Mouse (Mus musculus): Measurements from ENCODE around the gene Pvalb.

Pvalb gene

GRCm38 (mm10) chr15:78206312-78206711, at the start of gene Pvalb:
Gene Pvalb (minus strand): TSS chr15:78206400.
- DNase-seq = no peak

- peak; percentile 26 for DNase-seq
Observed at GRCm38 (mm10) chr15:78254751-78255150, 48.6 kb upstream of the Pvalb start.

DNA sequence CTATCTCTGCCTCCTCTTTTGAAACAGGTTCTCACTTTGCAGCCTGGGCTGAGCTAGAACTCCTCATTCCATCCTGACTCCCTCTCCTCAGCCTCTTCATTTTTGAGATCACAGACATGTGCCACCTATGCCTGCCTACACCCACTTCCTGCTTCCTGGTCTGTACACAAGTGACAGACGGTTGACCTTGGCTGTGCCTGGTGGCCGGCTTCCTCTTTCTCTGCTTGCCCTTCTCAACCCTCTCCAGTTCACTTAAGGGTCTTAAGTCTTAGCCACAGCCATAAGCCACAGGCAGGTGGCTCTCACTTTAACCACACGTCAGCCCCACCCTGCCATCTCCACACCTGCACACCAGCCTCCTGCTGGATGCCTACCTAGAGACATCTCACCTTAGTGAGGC, 42.2 kb upstream of the Pvalb start:
- no peak for DNase-seq

- no peak for DNase-seq
Observed at GRCm38 (mm10) chr15:78247659-78248058, 41.5 kb upstream of the Pvalb start.

DNA sequence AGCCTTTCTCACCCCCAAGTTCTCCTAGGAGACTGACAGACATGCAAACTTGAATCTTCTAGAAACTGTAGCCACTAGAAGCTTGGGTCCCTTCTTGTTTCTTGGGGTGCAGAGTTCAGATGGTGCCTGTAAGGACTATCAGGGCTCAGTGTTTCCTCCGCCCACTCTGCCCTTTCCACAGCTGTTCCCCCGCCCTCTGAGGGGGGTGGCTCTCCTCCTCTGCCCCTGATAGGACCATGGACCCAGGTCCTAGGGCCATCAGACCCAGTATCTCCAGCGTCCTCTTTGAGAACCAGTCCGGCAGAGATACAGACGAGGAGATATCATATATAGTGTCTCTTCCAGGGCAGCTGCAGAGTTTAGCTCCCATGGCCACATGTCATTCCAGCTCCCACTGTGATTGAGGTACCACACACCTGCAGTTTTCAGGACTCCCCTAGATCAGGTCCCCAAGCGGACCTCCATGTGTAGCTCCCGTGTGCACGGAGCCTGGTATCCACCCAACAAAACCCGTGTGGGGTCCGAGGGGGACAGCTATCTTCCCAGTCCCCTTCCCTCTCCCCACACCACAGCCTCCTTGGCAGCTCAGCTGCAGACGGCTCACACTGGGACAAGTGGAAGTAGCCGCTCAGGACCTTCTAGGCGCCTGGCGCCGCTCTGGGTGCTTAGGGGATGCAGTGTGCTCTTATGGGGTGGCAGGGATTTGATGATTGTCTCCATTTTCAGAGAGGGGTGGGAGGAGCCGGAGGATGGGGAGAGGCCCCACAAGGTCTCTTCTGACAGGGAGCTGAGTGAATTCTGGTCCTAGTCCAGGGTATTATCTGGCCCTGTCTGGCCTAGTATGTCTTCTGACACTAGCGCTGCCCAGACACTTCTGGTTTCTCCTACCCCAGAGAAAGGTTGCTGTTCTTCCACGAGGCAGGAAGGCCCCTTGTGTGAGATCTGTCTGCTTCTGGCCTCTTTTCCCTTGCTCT, 40.2 kb upstream of the Pvalb start:
- no peak for DNase-seq

DNA sequence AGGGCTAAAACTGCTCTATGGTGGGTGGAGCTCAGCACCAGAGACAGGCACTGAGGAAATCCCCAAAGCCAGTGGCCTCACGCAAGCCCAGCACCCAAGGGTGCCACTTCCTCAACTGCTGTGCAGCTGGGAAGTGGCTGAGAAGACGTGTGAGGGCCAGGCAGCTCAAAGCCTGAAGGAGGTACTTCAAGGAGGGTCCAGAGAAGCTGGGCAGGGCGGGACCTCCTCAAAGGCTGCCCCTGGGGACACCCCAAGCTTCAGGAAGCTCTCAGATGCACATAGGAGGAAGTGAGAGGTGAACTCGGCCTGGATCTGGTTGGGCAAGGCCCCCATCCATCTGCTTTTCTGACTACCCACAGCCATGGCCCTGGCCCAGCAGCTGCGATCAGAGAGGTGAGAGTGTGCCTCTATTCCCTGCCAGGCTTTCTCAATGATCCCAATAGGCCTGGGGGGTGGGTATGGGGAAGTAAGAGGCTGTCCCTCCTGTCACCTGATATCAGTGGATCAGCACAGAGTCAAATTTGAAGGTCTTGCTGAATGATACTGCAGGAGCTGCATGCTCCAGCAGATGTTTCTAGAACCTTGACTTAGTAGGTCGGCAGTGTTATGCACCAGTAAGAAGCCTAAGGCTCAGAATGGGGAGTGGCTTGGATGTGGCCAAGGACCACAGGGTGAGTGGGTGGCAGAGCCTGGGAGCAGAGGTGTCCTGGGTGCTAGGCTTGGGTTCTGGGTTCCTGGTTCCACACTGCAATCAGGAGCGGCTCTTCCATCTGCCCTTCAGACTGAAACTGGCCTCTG, 38.7 kb upstream of the Pvalb start, which contains the start of gene Ncf4:
Ncf4 (plus strand) TSS at position 107 of the 798 bp plus-strand sequence.
- no peak for DNase-seq

DNA sequence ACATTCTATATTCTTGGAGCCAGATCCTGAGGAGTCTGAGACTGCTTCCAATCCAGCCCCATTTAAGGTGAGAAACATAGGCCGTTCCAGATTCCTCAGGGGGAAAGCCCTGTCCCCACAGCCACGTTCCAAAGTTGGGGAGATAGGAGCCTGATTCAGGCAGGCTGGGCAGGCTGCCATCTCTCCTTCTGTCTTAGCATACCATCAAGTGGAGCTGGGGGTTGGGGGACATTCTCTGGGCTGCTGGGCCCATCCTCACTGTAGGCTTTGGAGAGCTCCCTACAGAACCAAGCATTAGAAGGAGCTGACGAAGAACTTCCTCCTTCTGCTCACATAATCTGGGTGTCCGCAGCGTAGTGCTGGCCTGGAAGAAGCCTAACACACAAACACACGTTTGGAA, 37.6 kb upstream of the Pvalb start:
- DNase-seq = no peak

DNA sequence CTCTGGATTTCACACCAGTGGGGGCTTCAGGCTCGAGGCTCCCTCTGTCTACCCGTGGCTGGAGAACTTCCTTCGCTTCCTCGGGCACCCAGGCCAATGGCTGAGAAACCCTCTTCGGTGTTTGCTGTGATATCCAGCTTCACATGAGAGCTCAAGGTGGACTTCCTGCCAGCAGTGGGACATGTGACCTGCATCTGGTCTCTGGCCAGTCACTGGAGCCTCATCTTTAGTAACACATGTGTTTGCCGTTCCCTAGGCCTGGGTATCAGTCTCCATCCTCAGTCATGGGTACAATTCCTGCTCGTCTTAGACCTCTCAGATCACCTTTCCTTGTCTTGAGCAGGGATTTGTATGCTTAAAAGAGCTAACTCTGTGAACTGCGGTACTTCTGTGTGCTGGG, 36.9 kb upstream of the Pvalb start:
- no peak for DNase-seq

DNA sequence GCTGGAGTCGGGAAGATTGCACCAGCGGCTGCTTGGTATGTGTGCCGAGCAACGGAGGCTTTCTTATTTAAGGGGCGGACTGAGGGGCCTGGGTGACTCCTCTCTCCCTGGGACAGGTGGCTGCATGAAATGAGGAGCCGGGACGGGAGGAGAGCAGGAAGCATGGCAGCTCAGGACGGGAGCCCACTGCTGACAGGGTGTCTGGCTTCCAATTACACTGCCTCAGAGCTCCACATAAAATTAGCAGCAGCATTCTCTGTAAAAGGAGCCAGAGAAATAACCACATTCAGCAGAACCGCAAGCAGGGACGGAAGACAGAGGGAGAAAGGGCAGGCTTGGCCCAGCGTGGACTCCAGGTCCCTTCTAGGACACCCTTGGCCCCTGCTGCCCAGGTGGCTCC, 35.1 kb upstream of the Pvalb start:
- DNase-seq = no peak

- no peak for DNase-seq
Observed at GRCm38 (mm10) chr15:78239956-78240617, 33.9 kb upstream of the Pvalb start.

DNA sequence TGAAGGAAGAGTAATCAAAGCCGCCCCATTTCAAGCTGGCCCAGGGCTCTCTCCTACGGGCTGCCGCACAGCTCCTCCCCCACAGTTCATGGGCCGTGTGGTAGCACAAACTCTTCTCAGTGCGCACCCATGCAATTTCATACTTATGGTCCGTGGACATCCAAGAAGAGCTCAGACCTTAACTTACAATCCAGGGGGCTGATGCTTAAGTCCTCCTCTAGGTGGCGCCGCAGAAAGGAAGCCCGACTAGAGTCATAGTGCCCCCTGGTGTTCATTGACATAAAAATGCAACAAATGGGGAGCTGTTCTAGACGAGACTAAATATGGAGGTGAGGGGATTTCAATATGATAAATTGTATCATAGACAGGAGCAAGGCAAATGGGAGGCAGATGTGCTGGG, 33.3 kb upstream of the Pvalb start:
- DNase-seq = peak; percentile 58

DNA sequence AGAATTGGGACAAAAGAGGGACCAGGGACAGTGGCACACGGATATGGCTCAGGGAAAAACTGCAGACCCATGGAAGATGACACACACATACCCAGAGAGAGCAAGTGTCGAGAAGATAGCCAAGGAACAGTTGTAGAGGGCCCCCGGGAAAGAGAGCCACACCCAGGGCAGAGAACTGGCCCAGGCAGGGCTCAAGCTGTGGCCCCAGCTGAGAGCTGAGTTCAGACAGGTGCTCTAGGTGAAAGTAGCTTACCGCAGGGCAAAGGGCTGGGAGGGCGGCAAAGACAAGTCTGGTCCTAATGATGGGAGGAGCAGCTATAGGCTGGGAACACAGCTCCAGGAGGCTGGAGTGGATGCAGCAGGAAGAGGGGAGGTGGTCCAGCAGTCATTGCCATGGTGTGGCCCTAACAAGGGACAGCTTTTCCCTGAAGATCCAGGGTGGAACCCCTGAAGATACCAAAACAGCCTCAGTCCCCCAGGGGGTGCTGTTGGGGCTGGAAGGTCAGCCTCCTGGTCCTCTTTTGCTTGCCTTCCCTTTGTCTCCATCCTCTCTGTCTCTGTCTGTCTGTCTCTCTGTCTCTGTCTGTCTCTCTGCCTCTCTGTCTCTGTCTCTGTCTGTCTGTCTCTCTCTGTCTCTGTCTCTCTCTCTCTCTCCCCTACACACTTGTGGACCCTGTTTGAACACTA, 28.8 kb upstream of the Pvalb start:
- DNase-seq = no peak

GRCm38 (mm10) chr15:78231346-78232331, 25.4 kb upstream of the Pvalb start:
- no peak for DNase-seq

DNA sequence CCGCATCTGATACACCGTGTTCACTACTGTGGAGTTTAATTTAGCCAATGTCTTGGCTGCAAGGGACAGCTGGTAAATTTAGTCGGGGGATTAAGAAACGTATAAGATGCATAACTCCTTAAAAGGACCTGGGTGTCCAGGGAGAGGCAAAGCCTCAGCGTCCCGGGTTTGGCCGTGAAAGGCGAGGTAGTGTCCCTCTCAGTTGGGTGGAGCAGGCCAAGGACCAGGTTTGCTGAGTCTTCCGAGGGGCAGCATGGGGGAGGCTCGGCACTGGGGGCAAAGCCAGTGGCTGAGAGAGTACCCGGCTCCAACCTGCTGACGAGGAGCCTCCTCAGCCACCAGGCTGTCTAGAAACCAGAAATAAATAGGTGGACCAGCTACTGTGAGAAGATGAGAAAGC, 21.6 kb upstream of the Pvalb start:
- no peak for DNase-seq

GRCm38 (mm10) chr15:78215269-78215668, 9.1 kb upstream of the Pvalb start:
- no peak for DNase-seq

DNA sequence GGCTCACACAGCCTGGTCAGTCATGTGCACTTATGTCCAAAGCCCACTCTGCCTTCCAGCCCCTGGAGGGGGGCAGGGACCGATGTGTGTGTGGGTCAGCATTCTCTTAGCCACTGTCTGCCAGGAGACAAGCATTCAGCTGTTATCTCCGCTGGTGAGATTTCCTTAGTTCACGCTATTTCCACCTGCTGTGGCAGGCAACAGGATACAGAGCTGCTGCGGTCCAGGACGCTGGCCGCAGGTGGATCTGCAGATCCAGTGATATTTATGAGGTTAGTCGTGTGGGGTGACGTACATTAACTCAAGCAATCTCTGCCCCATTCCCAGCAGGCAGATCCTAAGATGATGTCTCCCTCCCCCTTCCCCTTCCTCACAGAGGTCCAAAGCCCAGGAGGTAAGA, 5.2 kb upstream of the Pvalb start:
- DNase-seq = no peak

- no peak for DNase-seq
Observed at GRCm38 (mm10) chr15:78210203-78210602, 4.0 kb upstream of the Pvalb start.

DNA sequence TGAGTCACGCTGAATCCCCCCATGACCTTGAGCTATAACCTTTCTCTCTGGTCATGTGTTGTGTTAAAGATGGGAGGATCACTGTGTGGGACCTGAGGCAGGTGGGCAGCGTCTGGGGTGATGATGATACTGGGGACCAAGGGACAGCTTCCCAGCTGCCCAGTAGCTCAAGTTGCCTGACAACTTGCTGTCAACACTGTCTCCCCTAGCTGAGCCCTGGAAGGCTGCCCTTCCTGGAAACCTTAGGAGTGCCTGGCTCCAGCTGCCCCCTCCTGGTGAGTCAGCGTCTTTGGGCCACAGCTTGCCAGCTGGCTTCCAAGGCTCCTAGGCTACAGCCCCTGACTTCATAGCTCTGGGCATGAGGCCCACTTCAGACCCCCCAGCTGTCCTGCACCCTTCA, 1.0 kb downstream of the Pvalb start:
- no peak for DNase-seq

DNA sequence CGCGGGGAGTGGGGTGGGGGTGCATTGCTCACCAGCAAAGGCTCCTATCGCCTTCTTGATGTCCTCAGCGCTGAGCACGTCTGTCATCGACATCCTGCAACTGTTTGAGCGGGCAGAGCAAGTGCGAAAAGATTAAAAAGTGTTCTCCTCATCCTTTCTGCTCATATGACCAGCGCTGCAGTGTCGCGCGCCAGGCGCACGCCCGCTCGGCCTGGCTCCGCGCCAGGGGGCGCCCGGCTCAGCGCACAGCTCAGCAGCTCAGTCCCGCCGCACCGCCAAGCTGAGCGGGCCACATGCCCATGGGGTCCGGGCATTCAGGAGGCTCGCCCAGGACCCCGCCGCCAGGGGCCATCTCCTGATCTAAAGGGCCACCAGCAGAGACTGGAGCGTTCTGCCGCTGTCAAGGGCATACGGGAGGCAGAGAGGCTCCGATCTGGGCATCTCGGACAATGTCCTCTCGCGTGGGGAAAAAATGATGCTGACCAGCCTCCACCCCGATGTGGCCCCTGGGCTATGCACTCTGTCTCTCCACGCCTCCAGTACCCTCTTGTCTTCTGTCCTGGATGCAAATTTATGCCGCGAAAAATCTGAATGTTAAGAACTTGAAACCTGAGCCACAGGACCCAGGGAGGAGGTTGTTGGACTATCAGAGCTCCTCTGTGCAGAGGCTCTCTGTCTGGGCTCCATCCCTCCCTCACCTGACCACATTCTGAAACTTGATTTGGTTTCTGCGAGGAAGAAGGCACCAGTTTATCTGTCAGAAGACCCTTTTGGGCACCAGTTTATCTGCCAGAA, 1.9 kb downstream of the Pvalb start:
- DNase-seq = peak; percentile 40

GRCm38 (mm10) chr15:78195096-78195880, 10.9 kb downstream of the Pvalb start:
- DNase-seq = no peak

Data from cerebellum, adult 8-10 months (tissue).